Mouse (Mus musculus): ENCODE results near the gene Pitpnc1. TPM values are rescaled to one million over a fixed set of nuclear protein-coding genes. Genes with fewer than 3 reads are reported as not detected.

The Pitpnc1 gene
- 96.8 TPM for polyA plus RNA-seq (2017; shearing (Covaris generic))

GRCm38 (mm10) chr11:107470521-107471041 lies at the start of gene Pitpnc1:
Pitpnc1 (minus strand) TSS chr11:107470699.

DNA sequence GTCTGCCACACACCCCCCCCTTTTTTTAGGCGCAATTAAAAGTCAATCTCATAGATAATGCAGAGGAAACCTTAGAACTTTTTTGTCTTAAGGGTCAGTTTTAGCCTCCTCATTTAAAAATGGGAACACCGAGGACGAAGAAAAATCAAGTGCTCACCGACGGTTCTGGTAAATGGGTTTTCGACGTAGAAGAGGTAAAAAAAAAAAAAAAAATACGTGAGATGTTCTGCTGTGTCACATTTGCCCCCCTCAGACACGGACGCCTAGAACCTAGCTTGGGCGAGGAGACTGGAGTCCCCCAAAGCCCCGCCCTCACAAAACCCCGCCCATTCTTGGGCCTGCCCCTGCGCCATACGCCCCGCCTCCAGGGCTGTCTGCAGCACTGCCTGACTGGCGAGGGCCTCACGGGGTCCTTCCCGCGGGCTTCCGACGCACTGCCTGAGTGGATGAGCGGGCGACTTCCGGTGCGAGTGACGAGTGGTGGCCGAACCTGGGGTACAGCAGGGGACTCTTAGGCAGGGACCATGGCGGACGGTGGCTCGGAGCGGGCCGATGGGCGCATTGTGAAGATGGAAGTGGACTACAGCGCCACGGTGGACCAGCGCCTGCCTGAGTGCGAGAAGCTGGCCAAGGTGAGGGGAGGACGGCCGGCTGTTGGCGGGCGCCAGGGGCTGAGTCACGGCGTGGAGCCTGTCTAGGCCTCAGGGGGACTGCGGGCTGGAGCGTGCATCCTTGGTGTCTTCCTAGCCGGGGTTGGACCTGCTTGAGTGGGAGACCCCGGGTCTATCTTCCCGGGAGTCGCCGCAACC lies 8.8 kb upstream of the Pitpnc1 start, which contains the start of gene Psmd12:
Gene Psmd12, plus strand, starts transcription at position 432 of the 809 bp plus-strand sequence.

GRCm38 (mm10) chr11:107188565-107189552 lies 281.6 kb downstream of the Pitpnc1 start, which contains the start of gene Nol11:
Nol11 (minus strand) TSS chr11:107189381.

Other genes with a start within 250 kb of the Pitpnc1 start
- 92.6 TPM for gene Psmd12, start 8.8 kb upstream of the Pitpnc1 start, polyA plus RNA-seq (2017; shearing (Covaris generic))
- gene Helz, start 77.2 kb upstream of the Pitpnc1 start, polyA plus RNA-seq (2017; shearing (Covaris generic)), result 49.6 TPM
- gene Cacng1, start 245.8 kb upstream of the Pitpnc1 start, polyA plus RNA-seq (2017; shearing (Covaris generic)), result not detected